Mouse (Mus musculus) layer of hippocampus, adult 8-10 months (tissue): ENCODE results near the gene Gps1. TPM values are rescaled to one million over a fixed set of nuclear protein-coding genes. Genes with fewer than 3 reads are reported as not detected.
"Not testable (repeated sequence)": the region's sequence is repeated elsewhere in the genome, so short reads cannot be mapped to it uniquely, and the experiment has no call there.

Experiments used
- DNase-seq, 2 experiments: peaks; one replicate each; pipeline ENCODE4 v3.0.0; 2022; ENCODE audit warnings: low spot score in 2 of 2
- total RNA-seq, 4 experiments: library from RNA; stranded (reverse); gene quantifications; 2 replicates each; pipeline ENCODE4 v1.2.4; 2022

Gene Gps1
- 100 to 1,000 TPM; 141 to 151 (median 144) TPM for total RNA-seq

DNA sequence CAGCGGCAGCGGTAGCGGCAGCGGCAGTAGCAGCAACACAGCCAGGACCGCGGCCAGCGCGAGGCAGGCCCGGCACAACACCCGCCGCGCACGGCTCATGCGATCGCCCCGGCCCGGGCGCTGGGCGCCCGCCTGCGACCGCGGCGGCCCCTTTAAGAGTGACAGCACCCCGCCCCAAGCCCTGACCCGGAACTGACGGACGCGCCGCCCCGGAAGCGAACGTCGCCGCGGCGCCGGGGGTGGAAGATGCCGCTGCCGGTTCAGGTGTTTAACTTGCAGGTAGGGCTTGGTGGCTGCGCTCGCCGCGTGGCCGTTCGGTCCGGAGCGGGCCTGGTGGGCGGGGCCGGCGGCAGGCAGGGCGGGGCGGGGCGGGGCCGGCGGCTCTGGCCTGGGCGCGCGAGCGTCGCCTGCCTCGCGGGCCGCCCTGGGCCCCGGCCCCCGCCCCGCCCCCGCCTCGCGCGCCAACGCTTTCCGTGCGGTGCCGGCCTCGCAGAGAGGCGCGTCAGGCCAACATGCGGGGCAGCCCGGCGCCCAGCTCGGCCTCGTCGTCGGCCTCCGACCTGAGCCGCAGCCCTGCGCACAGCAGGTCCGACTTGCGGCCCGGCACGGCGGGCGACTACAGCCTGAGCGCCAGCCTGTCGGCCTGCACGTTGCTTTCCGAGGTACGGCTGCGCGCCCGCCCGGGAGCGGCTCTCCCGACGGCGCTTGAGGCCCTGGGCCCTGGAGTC lies at the start of gene Gps1, which contains the start of gene Rfng:
Gene Gps1 (plus strand): TSS at position 209 of the 728 bp plus-strand sequence.
Gene Rfng (minus strand): TSS at position 144 of the 728 bp plus-strand sequence.
- peak in 1 of 2 experiments; percentile 68 for DNase-seq

DNA sequence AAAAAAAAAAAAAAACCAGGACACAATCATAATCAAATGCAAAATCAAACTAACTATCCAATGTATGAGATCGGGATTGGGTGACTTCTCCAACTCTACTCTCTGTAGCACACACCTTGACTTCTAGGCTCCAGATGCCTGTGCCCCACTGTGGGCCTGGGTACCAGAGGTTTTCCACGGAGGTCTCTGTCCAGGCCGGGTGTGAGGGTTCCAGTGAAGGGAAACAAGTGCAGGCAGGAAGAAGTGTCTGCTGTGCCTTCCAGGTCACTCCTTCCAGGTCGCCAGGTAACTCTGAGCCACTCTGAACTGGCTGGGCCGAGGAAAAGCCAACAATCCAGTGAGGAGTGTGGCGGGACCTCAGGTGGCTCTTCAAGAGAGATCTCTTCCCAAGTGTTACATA lies 47.6 kb upstream of the Gps1 start:
- no peak for DNase-seq

DNA sequence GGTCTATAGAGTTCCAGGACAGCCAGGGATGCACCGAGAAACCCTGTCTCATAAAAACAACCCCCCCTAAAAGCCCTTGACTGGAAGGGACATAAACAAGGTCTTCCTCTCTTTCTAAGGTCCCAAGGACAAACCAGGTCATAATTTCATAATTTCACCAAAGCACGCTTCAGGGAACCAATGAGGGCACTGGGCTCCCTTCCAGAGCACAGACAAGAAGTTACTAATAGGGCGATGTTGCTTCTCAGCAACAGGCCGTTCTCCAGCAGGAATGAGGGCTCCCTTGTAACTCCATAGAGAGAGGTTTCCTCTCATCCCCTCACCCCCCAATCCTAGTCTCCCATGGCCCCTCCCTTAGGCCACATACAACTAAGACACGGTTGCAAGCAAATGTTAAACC lies 43.1 kb upstream of the Gps1 start:
- DNase-seq, result no peak

DNA sequence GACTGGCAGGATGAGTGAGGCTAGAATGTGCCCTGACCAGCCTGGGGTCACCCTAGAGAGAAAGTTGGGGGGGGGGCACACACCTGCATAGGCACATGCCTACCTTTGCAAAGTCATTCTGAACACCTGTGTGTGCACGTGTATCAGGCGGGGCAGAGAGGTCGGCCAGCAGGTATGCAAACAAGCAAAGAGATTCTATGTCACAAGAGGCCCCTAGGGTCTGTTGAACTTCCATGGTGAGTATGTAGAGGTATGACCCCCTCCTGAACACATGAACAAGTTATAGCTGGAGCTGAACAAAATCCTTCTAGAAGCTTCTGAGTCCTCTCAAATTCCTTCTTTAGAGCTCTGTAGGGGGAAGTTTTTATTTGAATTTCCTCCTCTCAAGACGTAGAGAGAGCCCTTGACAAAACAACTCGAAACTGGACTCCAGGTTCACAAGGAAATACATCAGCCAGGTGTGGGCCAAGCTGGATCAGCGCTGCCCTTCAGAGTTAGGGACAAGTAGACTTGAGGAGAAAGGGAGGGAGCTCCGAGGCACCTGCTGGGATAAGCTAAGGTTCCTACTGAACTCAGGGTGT lies 39.9 kb upstream of the Gps1 start:
- no peak for DNase-seq

DNA sequence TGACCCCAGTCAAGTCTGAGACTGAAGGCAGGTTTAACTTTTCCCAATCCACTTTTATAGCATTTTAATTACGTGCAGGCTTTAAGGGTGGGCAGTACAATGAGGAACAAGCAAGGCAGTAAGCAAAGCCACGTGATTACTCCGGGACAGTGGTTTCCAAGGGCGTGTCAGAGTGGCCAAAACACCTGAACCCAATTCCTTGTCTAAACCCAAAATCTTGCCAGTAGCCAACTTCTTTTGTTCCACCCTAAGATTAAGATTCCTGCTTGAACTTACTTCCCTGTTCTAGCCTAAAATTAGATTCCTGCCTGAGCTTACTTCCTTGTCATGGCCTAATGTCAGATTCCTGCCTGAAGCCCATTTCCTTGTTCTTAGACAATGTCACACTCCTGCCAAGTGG lies 36.1 kb upstream of the Gps1 start:
- no peak for DNase-seq

DNA sequence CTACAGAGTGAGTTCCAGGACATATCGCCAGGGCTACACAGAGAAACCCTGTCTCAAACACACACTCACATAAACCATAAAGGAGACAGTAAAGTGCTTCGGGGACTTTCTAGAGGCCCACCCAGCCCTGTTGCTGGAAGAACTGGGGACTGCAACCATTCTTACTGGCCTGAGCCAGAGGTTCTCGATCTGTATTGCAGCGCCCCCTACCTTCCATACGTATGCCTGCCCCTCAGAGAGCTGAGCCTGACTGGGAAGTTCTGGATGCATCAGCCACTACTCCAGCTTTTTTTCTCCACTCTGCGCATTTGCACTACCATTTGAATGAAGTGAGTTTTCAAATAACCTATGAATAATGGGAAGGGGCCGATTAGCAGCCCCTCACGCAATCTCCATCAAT lies 34.6 kb upstream of the Gps1 start:
- no peak for DNase-seq

DNA sequence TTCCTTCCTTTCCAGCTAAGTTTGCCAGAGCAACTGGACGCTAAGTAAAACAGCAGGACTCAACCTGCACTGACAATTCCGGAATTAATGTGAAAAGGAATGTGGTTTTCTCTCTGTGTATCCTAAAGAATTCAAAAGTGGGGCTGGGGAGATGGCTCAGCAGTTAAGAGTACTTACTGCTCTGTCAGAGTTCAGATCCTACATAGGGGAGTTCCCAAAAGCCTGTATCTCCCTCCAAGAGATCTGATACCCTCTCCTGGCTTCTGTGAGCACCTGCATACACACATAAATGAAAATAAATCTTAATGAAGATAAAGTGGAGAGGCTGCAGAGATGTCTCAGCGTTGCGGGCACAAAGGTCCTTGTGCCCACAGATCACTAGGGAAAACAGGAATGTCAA lies 32.5 kb upstream of the Gps1 start:
- DNase-seq, result no peak

DNA sequence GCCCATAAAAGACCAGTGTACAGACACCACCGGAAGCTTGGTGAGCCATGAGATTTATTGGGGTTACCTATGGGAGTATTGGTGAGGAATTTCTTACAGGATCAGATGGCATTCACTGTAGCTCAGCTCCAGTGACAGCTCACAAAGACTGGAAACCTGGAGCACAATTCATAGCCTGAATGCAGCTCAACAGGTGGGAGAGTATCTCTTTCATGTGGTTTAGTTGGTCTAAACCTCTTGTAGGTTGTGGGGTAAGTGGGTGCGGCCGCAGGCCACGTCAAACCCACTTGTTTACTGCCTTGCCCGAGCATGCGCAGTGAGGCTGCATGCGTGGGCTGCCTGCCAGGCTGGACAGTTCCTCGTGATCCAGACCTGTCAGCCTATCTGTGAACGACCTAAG lies 23.8 kb upstream of the Gps1 start:
- DNase-seq, result no peak

DNA sequence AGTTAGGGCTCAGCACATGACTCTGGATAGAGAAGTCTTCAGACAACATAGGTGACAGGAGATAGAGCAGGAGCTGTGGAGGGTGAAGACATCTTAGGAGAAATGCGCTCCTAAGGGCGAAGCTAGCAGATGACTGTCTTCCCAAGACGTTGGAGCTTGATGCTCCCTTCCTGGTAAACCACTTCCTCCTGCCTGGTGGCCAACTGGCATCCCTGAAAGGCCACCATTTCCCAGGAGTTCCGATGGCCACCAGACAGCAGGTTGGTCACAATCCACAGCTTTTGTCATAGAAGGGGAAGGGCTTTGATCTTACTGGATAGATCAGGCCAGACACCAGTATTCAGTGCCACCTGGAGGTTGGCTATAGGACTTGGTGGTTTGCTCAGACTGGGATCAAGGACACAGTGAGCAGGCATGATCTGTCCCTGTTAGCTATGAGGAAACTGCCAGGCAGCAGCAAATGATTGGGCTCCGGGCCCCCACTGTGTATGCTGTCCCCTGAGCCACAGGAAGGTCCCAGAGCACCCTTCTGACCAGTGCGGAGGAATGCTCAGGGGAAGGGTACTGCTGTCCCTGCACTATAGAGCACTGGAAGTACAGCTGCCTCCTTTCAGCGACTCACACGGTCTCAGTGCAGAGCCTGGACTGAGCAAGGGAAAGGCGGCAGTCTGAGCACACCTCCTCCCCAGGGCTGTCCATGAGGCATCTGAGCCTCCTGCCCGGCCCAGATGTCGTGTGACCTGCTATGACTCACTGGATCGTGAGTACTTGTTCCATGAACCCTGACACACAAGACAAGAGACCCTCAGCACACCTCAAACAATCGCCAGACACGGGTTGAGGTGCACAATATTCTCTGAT lies 22.0 kb upstream of the Gps1 start:
- no peak for DNase-seq

DNA sequence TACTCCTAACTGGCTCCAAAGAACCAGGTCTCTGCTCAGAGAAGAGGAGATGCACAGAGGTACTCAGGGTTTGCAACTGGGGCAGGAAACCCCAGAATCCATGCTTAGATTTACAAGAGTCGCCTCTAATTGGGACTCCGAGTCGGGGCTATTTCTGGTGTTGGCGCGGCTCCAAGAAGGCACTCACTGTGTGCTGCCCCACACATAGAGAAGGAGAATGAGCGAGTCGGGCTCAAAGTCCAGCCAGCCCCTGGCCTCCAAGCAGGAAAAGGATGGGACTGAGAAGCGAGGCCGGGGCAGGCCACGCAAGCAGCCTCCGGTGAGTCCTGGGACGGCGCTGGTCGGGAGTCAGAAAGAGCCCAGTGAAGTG lies 21.4 kb upstream of the Gps1 start, which contains the start of gene Hmga1b:
Gene Hmga1b (plus strand): TSS at position 123 of the 370 bp plus-strand sequence.
- not testable (repeated sequence) for DNase-seq

DNA sequence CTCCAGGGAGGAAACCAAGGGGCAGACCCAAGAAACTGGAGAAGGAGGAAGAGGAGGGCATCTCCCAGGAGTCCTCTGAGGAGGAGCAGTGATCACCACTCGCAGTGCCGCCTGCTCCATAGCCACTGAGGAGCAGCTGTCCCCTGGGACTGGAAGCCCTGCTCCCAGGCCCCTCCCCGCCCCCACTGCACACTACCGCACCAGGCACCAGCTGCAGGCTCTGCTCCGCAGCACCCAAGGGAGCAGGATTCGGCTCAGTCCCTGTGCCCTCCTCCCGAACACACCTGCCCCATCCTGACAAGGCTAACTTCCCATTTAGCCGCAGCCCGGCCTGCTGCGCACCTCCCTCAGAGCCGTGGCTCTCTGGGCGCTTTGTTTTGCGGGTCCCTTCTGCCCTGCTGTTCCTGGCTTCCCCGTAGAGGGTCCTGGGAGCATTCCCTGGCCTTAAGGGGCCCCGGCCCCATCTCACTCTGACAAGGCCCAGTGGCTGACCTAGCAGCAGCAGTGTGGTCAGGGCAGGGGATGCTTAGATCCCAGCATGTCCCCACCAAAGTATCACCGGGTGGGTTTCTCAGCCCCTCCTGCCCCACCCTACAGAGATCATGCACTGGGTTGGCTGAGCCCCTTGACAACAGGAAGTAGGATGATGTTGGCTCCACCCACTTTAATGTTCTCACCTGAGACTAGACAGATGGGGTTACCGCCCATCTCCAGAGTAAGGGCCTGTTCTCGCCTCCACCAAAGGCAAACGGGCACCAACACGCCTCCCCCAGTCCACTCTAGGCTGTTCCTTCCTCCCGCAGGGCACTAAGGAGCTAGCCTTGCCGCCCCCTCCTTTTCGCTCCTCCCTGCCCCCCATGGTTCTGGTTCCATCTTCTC lies 20.7 kb upstream of the Gps1 start:
- not testable (repeated sequence) for DNase-seq

DNA sequence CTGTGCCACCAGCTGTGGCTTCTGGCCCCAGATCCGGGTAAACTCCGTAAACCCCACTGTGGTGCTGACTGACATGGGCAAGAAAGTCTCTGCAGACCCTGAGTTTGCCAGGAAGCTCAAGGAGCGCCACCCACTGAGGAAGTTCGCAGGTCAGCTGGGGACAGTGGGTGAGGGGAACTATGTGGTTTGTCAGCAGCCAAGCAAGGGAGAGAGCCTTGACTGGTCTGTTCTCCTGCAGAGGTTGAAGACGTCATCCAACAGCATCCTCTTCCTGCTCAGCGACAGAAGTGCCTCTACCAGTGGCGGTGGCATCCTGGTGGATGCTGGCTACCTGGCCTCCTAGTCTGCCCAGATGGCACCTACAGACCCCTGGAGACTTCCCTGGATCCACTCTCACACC lies 17.0 kb upstream of the Gps1 start:
- DNase-seq, result not testable (repeated sequence)

DNA sequence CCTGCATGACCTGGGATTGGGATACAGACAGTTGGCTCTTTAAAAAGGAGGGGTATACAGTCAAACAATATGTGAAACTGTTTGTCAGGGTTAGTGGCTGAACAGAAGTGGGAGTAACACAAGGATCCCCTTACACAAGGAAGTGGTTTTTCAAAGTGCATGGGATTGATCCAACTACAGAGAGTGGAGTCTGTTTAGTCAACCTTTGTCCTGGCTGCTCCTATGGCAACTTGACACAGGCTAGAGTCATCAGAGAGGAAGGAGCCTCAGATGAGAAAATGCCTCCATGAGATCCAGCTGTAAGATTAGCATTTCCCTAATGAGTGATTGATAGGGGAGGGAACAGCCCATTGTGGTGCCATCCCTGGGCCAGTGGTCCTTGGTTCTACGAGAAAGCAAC lies 15.9 kb upstream of the Gps1 start:
- DNase-seq, result no peak

DNA sequence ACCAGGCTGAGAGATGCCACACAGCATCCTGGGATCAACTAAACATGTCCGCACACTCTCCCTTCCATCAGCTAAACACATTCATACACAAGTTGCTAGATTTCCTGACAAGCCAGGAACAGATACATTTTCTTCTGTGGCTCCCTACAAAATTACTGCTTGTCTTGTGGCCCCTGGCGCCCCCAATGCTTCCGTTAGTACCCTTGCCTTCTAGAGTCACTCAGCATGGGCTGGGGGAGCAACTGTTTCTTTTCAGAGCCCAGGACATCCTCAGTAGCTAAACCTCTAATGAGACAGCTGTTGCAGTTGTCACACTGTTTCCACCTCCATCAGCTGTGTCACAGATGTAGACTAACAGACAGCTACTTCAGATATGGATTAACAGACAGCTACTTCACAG lies 11.3 kb upstream of the Gps1 start:
- DNase-seq, result no peak

DNA sequence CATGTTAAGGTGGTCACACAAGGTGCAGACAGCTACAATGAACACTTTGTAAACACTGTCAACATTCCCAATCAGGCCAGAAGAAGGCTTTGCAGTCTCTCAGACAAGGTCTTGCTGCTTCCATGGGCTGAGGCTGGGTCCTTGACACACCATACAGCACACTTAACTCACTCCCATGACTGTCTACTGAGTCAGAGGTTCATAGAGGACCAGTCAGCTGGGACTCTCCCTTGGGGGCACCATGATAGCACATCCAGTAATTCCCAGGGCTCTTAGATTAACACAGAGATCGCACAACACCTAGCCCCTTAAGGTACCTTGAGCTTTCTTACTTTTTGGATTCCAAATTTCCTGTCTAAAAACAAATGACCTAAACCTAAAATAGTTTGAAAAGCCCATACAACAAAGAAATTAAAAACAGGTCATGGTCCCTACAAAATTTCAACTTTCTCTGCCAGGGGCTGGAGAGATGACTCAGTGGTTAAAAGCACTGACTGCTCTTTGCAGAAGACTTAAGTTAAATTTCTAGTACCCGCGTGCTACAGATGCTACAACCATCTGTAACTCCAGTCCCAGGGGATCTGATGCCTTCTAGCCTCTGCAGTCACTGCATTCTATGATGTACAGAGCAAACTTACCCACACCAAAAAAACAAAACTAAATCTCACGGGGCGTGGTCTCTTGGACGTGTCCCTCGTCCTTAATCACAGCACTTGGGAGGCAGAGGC lies 10.4 kb upstream of the Gps1 start:
- no peak for DNase-seq

DNA sequence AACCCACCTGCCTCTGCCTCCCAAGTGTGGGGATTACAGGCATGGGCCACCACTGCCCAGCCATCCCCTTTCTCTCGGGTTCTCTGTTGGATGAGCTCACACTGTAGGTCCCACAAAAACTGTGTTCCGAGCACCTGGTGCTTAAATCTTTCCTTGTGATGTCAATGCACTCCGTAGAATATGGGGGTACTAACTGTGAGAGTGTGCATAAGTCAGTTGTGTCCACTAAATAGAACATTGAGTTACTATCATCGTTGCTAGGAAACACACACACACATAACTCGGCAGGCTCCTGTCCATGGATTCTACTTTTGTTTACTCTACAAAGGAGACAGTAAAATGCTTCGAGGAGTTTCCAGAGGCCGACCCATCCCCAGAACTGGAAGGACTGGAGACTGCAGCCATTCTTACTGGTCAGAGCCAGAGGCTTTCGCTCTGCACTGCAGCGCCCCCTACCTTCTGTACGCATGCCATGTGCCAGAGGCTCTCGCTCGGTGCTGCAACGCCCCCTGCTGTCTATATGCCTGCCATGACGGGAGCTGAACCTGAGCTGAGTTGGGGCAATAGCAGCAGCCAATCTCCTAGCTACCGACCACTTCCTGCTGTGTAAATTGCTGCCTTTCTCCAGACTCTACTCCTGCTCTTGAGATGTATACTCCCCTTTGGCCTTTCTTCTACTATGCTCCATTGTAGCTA lies 8.2 kb upstream of the Gps1 start:
- peak; percentile 86 to 96 for DNase-seq

DNA sequence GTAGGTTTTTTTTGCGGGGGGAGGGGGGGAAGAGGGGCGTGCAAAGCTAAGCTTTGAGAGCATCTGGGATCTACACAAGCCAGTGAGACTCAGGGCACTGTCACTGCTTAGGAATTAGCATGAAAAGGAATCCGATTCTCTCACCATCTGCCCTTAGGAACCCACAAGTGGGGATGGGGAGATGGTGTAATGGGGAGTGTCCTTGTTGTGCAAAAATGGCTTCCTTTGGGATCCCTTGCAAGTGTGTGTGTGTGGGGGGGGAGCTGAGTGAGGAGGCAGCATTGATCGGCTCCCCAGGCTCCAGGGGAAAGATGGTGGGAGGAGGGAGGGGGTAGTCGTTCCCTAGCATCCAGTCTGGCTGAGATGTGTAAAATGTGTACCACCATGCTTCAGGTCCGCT lies 6.9 kb upstream of the Gps1 start:
- no peak for DNase-seq

DNA sequence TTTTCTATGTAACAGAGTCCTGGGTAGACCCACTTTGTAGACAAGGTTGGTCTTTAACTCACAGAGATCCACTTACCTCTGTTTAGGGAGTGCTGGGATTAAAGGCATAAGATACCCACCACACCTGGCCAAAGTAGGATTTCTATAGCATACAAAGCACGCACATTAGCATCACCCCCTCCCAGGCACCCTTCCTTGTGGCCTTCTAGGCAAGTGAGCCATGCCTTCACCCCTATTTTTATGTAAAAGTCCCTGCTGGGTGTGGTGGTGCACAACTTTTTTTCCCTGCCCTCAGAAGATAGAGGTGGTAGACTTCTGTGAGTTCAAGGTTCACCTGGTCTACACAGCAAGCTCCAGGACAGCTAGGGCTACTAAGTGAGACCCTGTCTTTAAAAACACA lies 4.2 kb upstream of the Gps1 start:
- DNase-seq, result no peak

DNA sequence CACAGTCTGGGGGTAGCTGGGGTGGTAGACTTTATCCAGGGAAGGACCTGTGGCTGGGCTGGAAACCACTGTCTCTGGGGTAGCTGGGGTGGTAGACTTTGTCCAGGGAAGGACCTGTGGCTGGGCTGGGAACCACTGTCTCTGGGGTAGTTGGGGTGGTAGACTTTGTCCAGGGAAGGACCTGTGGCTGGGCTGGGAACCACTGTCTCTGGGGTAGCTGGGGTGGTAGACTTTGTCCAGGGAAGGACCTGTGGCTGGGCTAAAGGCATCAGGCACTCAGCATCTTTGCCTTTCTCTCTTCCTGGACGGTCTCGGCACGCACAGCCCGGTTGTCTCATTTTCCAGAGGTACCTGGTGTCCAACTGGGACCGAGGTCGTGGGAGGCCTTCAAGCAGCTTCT lies 2.7 kb upstream of the Gps1 start:
- DNase-seq, result not testable (repeated sequence)
